Mouse (Mus musculus) left cerebral cortex, adult 2 months (tissue): Measurements from ENCODE around the gene Vcan. TPM values are rescaled to one million over a fixed set of nuclear protein-coding genes. Genes with fewer than 3 reads are reported as not detected.

Experiments used
- DNase-seq, 2 experiments: peaks; one replicate each; pipeline ENCODE4 v3.0.0; 2021 to 2022; ENCODE audit warnings: low spot score in 2 of 2, mixed read lengths in 1 of 2; ENCODE audit errors: extremely low spot score in 1 of 2
- H3K27ac ChIP-seq: fragments of 200-600 bp; 2 replicates; pipeline ENCODE4 v1.8.1; 2022
- H3K4me3 ChIP-seq: fragments of 200-600 bp; 2 replicates; pipeline ENCODE4 v1.8.1; 2022
- CTCF ChIP-seq: fragments of 200-600 bp; IDR thresholded peaks from 2 replicates; pipeline ENCODE4 v1.8.1; 2022; ENCODE audit warnings: antibody characterized with exemption, mild to moderate bottlenecking, moderate library complexity
- intact Hi-C: fragments of 180-260 bp; cut with DNase I; formaldehyde crosslinking; loops from one replicate; pipeline ENCODE4 v1.15.1; 2025
- total RNA-seq, 2 experiments: library from RNA; stranded (reverse); gene quantifications; 2 replicates each; pipeline ENCODE4 v1.2.3; 2021

The Vcan gene
- total RNA-seq, 2 experiments from 2014 or later, result 14.1 to 14.4 TPM

- H3K27ac ChIP-seq, result no peak overlapping the region
- no peak overlapping the region for H3K4me3 ChIP-seq
- intact Hi-C loops, result no loop called here
- no peak for TF ChIP-seq CTCF
- DNase-seq, result no peak
These were observed 32.7 kb downstream of the Vcan start for GRCm38 (mm10) chr13:89709497-89710201.

- intact Hi-C loops, result no loop called here
- Histone ChIP-seq H3K4me3 (no peak overlapping the region), H3K27ac (no peak overlapping the region)
- no peak for DNase-seq
- TF ChIP-seq CTCF, result no peak
These were observed 34.0 kb downstream of the Vcan start for GRCm38 (mm10) chr13:89708151-89708927.

GRCm38 (mm10) chr13:89702395-89702794 lies 39.9 kb downstream of the Vcan start:
- no peak overlapping the region for H3K27ac ChIP-seq
- no peak overlapping the region for H3K4me3 ChIP-seq
- TF ChIP-seq CTCF, result peak; percentile 34
- intact Hi-C loops, result no loop called here
- no peak for DNase-seq

- no peak for DNase-seq
- no peak for TF ChIP-seq CTCF
- H3K27ac ChIP-seq, result no peak overlapping the region
- no peak overlapping the region for H3K4me3 ChIP-seq
- intact Hi-C loops, result no loop called here
These were observed 42.2 kb downstream of the Vcan start for GRCm38 (mm10) chr13:89699998-89700555.

- intact Hi-C loops, result no loop called here
These were observed 49.7 kb downstream of the Vcan start for GRCm38 (mm10) chr13:89692597-89692996.

GRCm38 (mm10) chr13:89683490-89683889 lies 58.8 kb downstream of the Vcan start:
- H3K27ac ChIP-seq, result no peak overlapping the region
- no peak for DNase-seq
- TF ChIP-seq CTCF, result no peak
- no peak overlapping the region for H3K4me3 ChIP-seq
- intact Hi-C loops, result no loop called here

More at GRCm38 (mm10) chr13:89692597-89692996, 49.7 kb downstream of the Vcan start:
- TF ChIP-seq CTCF, result no peak
- Histone ChIP-seq H3K27ac (no peak overlapping the region), H3K4me3 (no peak overlapping the region)
- no peak for DNase-seq

GRCm38 (mm10) chr13:89682254-89682653 lies 60.1 kb downstream of the Vcan start:
- no peak overlapping the region for H3K4me3 ChIP-seq
- intact Hi-C loops, result no loop called here
- DNase-seq, result no peak
- H3K27ac ChIP-seq, result no peak overlapping the region
- no peak for TF ChIP-seq CTCF

- DNase-seq, result no peak
- TF ChIP-seq CTCF, result no peak
- intact Hi-C loops, result no loop called here
- no peak overlapping the region for H3K4me3 ChIP-seq
- H3K27ac ChIP-seq, result no peak overlapping the region
These were observed 62.6 kb downstream of the Vcan start for GRCm38 (mm10) chr13:89679756-89680155.

GRCm38 (mm10) chr13:89670505-89670904 lies 71.8 kb downstream of the Vcan start:
- no peak for DNase-seq
- Histone ChIP-seq H3K27ac (no peak overlapping the region), H3K4me3 (no peak overlapping the region)
- intact Hi-C loops, result no loop called here
- TF ChIP-seq CTCF, result no peak

GRCm38 (mm10) chr13:89668981-89669880 lies 73.1 kb downstream of the Vcan start:
- intact Hi-C loops, result loop anchor here (1.0 to 2.0 kb wide), 2 partner anchors 1171 to 1218 kb away; no protein-coding TSS in a partner anchor
- H3K27ac ChIP-seq, result no peak overlapping the region
- no peak for DNase-seq
- TF ChIP-seq CTCF, result no peak
- no peak overlapping the region for H3K4me3 ChIP-seq

GRCm38 (mm10) chr13:89668069-89668468 lies 74.2 kb downstream of the Vcan start:
- peak; percentile 59 for TF ChIP-seq CTCF
- DNase-seq, result peak in 1 of 2 experiments; percentile 16
- intact Hi-C loops, result loop anchor here (1.0 to 2.0 kb wide), 2 partner anchors 1172 to 1219 kb away; no protein-coding TSS in a partner anchor
- no peak overlapping the region for H3K27ac ChIP-seq
- no peak overlapping the region for H3K4me3 ChIP-seq
